10 mouse cellular contexts compared by ENCODE assay signal in the genomic region with DNA sequence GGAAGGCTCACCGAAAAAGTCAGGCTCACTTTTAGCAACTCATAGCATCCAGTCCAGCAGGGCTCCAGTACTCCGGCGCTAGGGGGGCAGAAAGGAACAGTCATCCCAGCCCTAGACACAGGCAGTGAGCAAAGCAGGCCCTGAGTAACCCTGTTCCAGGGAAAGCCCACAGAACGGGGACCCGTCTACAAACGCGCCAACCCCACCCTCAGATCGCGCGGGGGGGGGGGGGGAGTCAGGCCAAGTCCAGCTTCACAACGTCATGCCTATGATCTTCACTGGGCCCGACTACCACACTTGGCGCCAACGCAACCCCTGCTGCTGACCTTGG. TPM values are rescaled to one million over a fixed set of nuclear protein-coding genes. Genes with fewer than 3 reads are reported as not detected.
DNase-seq lines count a peak whose midpoint lies in the region; ATAC-seq and TF ChIP-seq lines count a peak whose summit lies in the region.
"Had no signal": no experiment of that assay in that cellular context is flagged by ENCODE, and none has a peak within 500 bp of the region (broad histone marks: within the 10 kb centered on the region; RNA-seq: fewer than 3 reads in every experiment).

No protein-coding gene starts in this region.

- H3K4me1 ChIP-seq in ES-Bruce4 (ENCODE audit: control insufficient read depth, insufficient read depth, low read length) = peaks cover 2% of the 10 kb centered on the region
- H3K4me1 ChIP-seq in forebrain, embryonic 13.5 days = peaks cover 20% of the 10 kb centered on the region
- peaks cover 13% of the 10 kb centered on the region for H3K4me1 ChIP-seq in limb, embryonic 14.5 days (ENCODE audit: control insufficient read depth, insufficient read depth, low read length)
- peaks cover 35% of the 10 kb centered on the region for H3K4me1 ChIP-seq in neural tube, embryonic 15.5 days

- TF ChIP-seq POLR2A in ES-Bruce4 (IDR thresholded peaks at IDR 0.05; ENCODE audit: insufficient read depth, low read length) = no peak
- TF ChIP-seq POLR2A in limb, embryonic 14.5 days (IDR thresholded peaks at IDR 0.05; ENCODE audit: borderline replicate concordance, extremely low read depth, insufficient read depth, insufficient read length) = no peak

- no peaks in the 10 kb centered on the region for H3K27me3 ChIP-seq in ES-Bruce4 (ENCODE audit: control insufficient read depth, insufficient read depth, low read length, poor library complexity, severe bottlenecking)
- H3K27me3 ChIP-seq in forebrain, embryonic 13.5 days = no peaks in the 10 kb centered on the region
- no peaks in the 10 kb centered on the region for H3K27me3 ChIP-seq in limb, embryonic 14.5 days (ENCODE audit: control insufficient read depth, insufficient read depth, low read length)
- H3K27me3 ChIP-seq in neural tube, embryonic 15.5 days (replicated peaks) = no peaks in the 10 kb centered on the region
- H3K27me3 ChIP-seq: Patski had no signal

- H3K27ac ChIP-seq in ES-Bruce4 (ENCODE audit: insufficient read depth, low read length) = peak overlapping the region; percentile 93
- H3K27ac ChIP-seq in forebrain, embryonic 13.5 days = no peak overlapping the region
- peak overlapping the region; percentile 85 for H3K27ac ChIP-seq in limb, embryonic 14.5 days (replicated peaks; ENCODE audit: low read depth, low read length)
- peak overlapping the region; percentile 79; the same call in 1 of the 2 replicates for H3K27ac ChIP-seq in neural tube, embryonic 15.5 days (replicated peaks)

- intact Hi-C loops in heart, postnatal 25 days (cut with DNase I) = loop anchor here (5.0 kb wide), 2 partner anchors 607 to 652 kb away; a partner anchor contains a TSS

- H3K9ac ChIP-seq in ES-Bruce4 (ENCODE audit: low read depth, poor library complexity, severe bottlenecking) = peak overlapping the region; percentile 89
- peak overlapping the region; percentile 82 for H3K9ac ChIP-seq in forebrain, embryonic 13.5 days
- H3K9ac ChIP-seq in limb, embryonic 14.5 days (ENCODE audit: low read depth, low read length, severe bottlenecking) = peak overlapping the region; percentile 77
- H3K9ac ChIP-seq in neural tube, embryonic 15.5 days (replicated peaks) = peak overlapping the region; percentile 73

- TF ChIP-seq EP300 in ES-Bruce4 (IDR thresholded peaks at IDR 0.05; ENCODE audit: insufficient read depth, low read depth, low read length) = no peak

- no peak for TF ChIP-seq CTCF in ES-Bruce4 (IDR thresholded peaks at IDR 0.05; ENCODE audit: low read depth, low read length)

- DNase-seq in heart, adult 9 months (ENCODE audit: low spot score in 2 of 2) = peak; percentile 19 to 44
- no peak for DNase-seq in heart, postnatal 25 days (ENCODE audit: low spot score)
- no peak for DNase-seq in limb, embryonic 14.5 days (ENCODE audit: low spot score)
- DNase-seq in gastrocnemius, postnatal 4 days (ENCODE audit: low spot score in 2 of 2) = no peak
- no peak for DNase-seq in layer of hippocampus, adult 18-20 months (ENCODE audit: low spot score in 2 of 2)

- 7% methylated on average over 11 of the region's 14 CpGs for WGBS in forebrain, embryonic 13.5 days
- WGBS in limb, embryonic 14.5 days = 3% methylated on average over 13 of the region's 14 CpGs
- 6% methylated on average over 13 of the region's 14 CpGs for WGBS in neural tube, embryonic 15.5 days

- H3K9me3 ChIP-seq in ES-Bruce4 (replicated peaks; ENCODE audit: control insufficient read depth, insufficient read depth, low read length, poor library complexity, severe bottlenecking) = no peaks in the 10 kb centered on the region
- no peaks in the 10 kb centered on the region for H3K9me3 ChIP-seq in forebrain, embryonic 13.5 days (replicated peaks)
- no peaks in the 10 kb centered on the region for H3K9me3 ChIP-seq in limb, embryonic 14.5 days (ENCODE audit: control insufficient read depth, low read length)
- H3K9me3 ChIP-seq in neural tube, embryonic 15.5 days (replicated peaks) = no peaks in the 10 kb centered on the region

- peak overlapping the region; percentile 73 for H3K4me3 ChIP-seq in ES-Bruce4 (ENCODE audit: low read depth, low read length)
- H3K4me3 ChIP-seq in forebrain, embryonic 13.5 days = peak overlapping the region; percentile 89
- H3K4me3 ChIP-seq in limb, embryonic 14.5 days (replicated peaks; ENCODE audit: low read length) = peak overlapping the region; percentile 80
- peak overlapping the region; percentile 87 for H3K4me3 ChIP-seq in neural tube, embryonic 15.5 days (replicated peaks)

- ATAC-seq in forebrain, embryonic 13.5 days = 0 out of 2 replicates have a peak, but pooled peaks have one; percentile 4
- no peak for ATAC-seq in limb, embryonic 14.5 days (ENCODE audit: low FRiP score, low read depth)
- ATAC-seq in neural tube, embryonic 15.5 days (ENCODE audit: low FRiP score) = peak; percentile 20; the same call in 1 of the 2 replicates

- peak overlapping the region; percentile 94 for H3K4me2 ChIP-seq in forebrain, embryonic 13.5 days
- peak overlapping the region; percentile 87 for H3K4me2 ChIP-seq in limb, embryonic 14.5 days (replicated peaks; ENCODE audit: low read depth, low read length, severe bottlenecking)
- H3K4me2 ChIP-seq in neural tube, embryonic 15.5 days = peak overlapping the region; percentile 97

- peaks cover 13% of the 10 kb centered on the region for H3K36me3 ChIP-seq in ES-Bruce4 (ENCODE audit: control insufficient read depth, insufficient read depth, low read length, poor library complexity, severe bottlenecking)
- peaks cover 16% of the 10 kb centered on the region; the same call in 1 of the 2 replicates for H3K36me3 ChIP-seq in forebrain, embryonic 13.5 days (ENCODE audit: poor library complexity, severe bottlenecking)
- H3K36me3 ChIP-seq in limb, embryonic 14.5 days (ENCODE audit: control insufficient read depth, insufficient read depth, low read length) = peaks cover 30% of the 10 kb centered on the region
- H3K36me3 ChIP-seq in neural tube, embryonic 15.5 days = peaks cover 18% of the 10 kb centered on the region

RNA-seq across cellular contexts. Expression of a gene that starts 0.8 kb away (rescaled TPM):
- 10 to 100 TPM; 41.7 to 44.0 TPM for total RNA-seq in heart, postnatal 25 days (2021)
- 30.8 and 38.7 TPM in 2 replicates for polyA plus RNA-seq in ES-Bruce4 (2011; ENCODE audit: insufficient read depth, insufficient read length, low read depth, missing spikeins)
- polyA plus RNA-seq in forebrain, embryonic 13.5 days (2015; fragmentation: Nextera tagmentation; extraction: Ambion mirVana) = 28.5 and 29.4 TPM in 2 replicates
- polyA plus RNA-seq in limb, embryonic 14.5 days (2012; rRNA removed) = 56.8 and 76.1 TPM in 2 replicates
- 63.9 and 67.6 TPM in 2 replicates for polyA plus RNA-seq in limb, embryonic 14.5 days (2014; fragmentation: Nextera tagmentation; extraction: Ambion mirVana)
- polyA plus RNA-seq in neural tube, embryonic 15.5 days (2015; fragmentation: Nextera tagmentation; extraction: Ambion mirVana) = 72.2 and 83.3 TPM in 2 replicates
- 10 to 100 TPM; 29.4 to 31.4 TPM for total RNA-seq in gastrocnemius, postnatal 4 days (2021)
- 10 to 100 TPM; 91.9 to 97.1 TPM for total RNA-seq in layer of hippocampus, adult 18-20 months (2021)

RNA-seq across cellular contexts. Expression of a gene that starts 29.0 kb away (rescaled TPM):
- not detected for total RNA-seq in heart, postnatal 25 days (2021)
- polyA plus RNA-seq in ES-Bruce4 (2011; ENCODE audit: insufficient read depth, insufficient read length, low read depth, missing spikeins) = not detected in 2 replicates
- polyA plus RNA-seq in forebrain, embryonic 13.5 days (2015; fragmentation: Nextera tagmentation; extraction: Ambion mirVana) = 4.4 and 5.5 TPM in 2 replicates
- 0.06 and 0.08 TPM in 2 replicates for polyA plus RNA-seq in limb, embryonic 14.5 days (2012; rRNA removed)
- polyA plus RNA-seq in limb, embryonic 14.5 days (2014; fragmentation: Nextera tagmentation; extraction: Ambion mirVana) = not detected in 2 replicates
- 4.9 and 6.4 TPM in 2 replicates for polyA plus RNA-seq in neural tube, embryonic 15.5 days (2015; fragmentation: Nextera tagmentation; extraction: Ambion mirVana)
- total RNA-seq in gastrocnemius, postnatal 4 days (2021) = not detected
- total RNA-seq in layer of hippocampus, adult 18-20 months (2021) = 10 to 100 TPM; 66.1 to 71.2 TPM
- total RNA-seq: hematopoietic stem cell, adult 5-6 weeks had no signal
- polyA plus RNA-seq: Patski had no signal

RNA-seq across cellular contexts. Expression of a gene that starts 58.5 kb away (rescaled TPM):
- total RNA-seq in heart, postnatal 25 days (2021) = not detected
- not detected in 2 replicates for polyA plus RNA-seq in ES-Bruce4 (2011; ENCODE audit: insufficient read depth, insufficient read length, low read depth, missing spikeins)
- not detected in 2 replicates for polyA plus RNA-seq in forebrain, embryonic 13.5 days (2015; fragmentation: Nextera tagmentation; extraction: Ambion mirVana)
- not detected in 2 replicates for polyA plus RNA-seq in limb, embryonic 14.5 days (2012; rRNA removed)
- not detected in 2 replicates for polyA plus RNA-seq in limb, embryonic 14.5 days (2014; fragmentation: Nextera tagmentation; extraction: Ambion mirVana)
- not detected in 2 replicates for polyA plus RNA-seq in neural tube, embryonic 15.5 days (2015; fragmentation: Nextera tagmentation; extraction: Ambion mirVana)
- not detected for total RNA-seq in gastrocnemius, postnatal 4 days (2021)
- not detected for total RNA-seq in layer of hippocampus, adult 18-20 months (2021)
- total RNA-seq: hematopoietic stem cell, adult 5-6 weeks had no signal
- polyA plus RNA-seq: Patski had no signal

Comparison
In these comparisons a context has a peak if more than half of its experiments do, and no peak if none do; other contexts are left out.
1. DNase-seq: peak in heart, adult 9 months (2 of 2); none in heart, postnatal 25 days (single experiment), limb, embryonic 14.5 days (single experiment), gastrocnemius, postnatal 4 days (0 of 2) and layer of hippocampus, adult 18-20 months (0 of 2).
2. Peak in every context shown above with its lines, with median percentiles within 50 percentile points of each other: H3K4me3 ChIP-seq, H3K9ac ChIP-seq and H3K4me2 ChIP-seq.